Mouse (Mus musculus): ENCODE measurements around the gene Pdlim1.

GRCm38 (mm10) chr19:40190596-40190995 is 81.0 kb downstream of the Pdlim1 start:
- TF ChIP-seq POLR2A (IDR thresholded peaks at IDR 0.05; ENCODE audit: extremely low read depth, insufficient read depth, low read length), result no peak
- no peak for TF ChIP-seq CTCF (IDR thresholded peaks at IDR 0.05; ENCODE audit: low read depth, low read length)

All from liver, adult 2 months (tissue).